ENCODE assay signal across 21 mouse cellular contexts in the genomic region with DNA sequence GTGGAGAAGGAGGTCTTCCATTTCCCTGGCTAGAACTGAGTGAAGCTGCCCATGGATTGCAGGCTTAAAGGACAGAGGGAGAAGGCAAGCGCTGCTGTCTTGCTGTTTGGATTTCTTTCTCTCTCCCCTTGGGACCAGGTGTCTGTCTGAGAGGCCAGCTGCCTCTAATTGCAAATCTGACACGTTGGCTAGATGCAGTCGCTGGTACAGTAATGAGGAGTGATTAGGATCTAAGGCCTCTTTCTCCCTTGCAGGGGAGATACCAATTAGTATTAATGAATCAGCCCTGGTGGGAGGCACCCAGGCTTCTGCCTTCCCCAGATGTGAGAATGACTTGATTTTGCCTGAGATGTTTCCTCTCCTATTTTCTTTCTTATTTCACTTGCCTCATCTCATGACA.
DNase-seq lines count a peak whose midpoint lies in the region; ATAC-seq lines count a peak whose summit lies in the region.
"Had no signal": no experiment of that assay in that cellular context is flagged by ENCODE, and none has a peak within 500 bp of the region (broad histone marks: within the 10 kb centered on the region; RNA-seq: fewer than 3 reads in every experiment).

No protein-coding gene starts in this region.

- no peaks in the 10 kb centered on the region for H3K27me3 ChIP-seq in embryonic facial prominence, embryonic 14.5 days (replicated peaks; ENCODE audit: control insufficient read depth, insufficient read depth, low read length)
- H3K27me3 ChIP-seq in embryonic facial prominence, embryonic 10.5 days (replicated peaks; ENCODE audit: low read depth, poor library complexity, severe bottlenecking), result no peaks in the 10 kb centered on the region
- no peaks in the 10 kb centered on the region for H3K27me3 ChIP-seq in midbrain, embryonic 12.5 days
- no peaks in the 10 kb centered on the region for H3K27me3 ChIP-seq in midbrain, embryonic 15.5 days (replicated peaks)
- no peaks in the 10 kb centered on the region for H3K27me3 ChIP-seq in hindbrain, embryonic 16.5 days (replicated peaks; ENCODE audit: control insufficient read depth, insufficient read depth, low read length)
- H3K27me3 ChIP-seq: heart, embryonic 13.5 days; limb, embryonic 12.5 days had no signal

- H3K36me3 ChIP-seq in embryonic facial prominence, embryonic 14.5 days (ENCODE audit: control insufficient read depth, insufficient read depth, low read length), result no peaks in the 10 kb centered on the region
- H3K36me3 ChIP-seq in embryonic facial prominence, embryonic 10.5 days (replicated peaks), result no peaks in the 10 kb centered on the region
- H3K36me3 ChIP-seq in midbrain, embryonic 12.5 days, result no peaks in the 10 kb centered on the region
- no peaks in the 10 kb centered on the region for H3K36me3 ChIP-seq in midbrain, embryonic 15.5 days (replicated peaks)
- H3K36me3 ChIP-seq in hindbrain, embryonic 16.5 days (ENCODE audit: control insufficient read depth, insufficient read depth, low read length), result no peaks in the 10 kb centered on the region
- H3K36me3 ChIP-seq: heart, embryonic 13.5 days; limb, embryonic 12.5 days had no signal

- no peak overlapping the region for H3K27ac ChIP-seq in embryonic facial prominence, embryonic 14.5 days (replicated peaks; ENCODE audit: low read depth, low read length)
- no peak overlapping the region for H3K27ac ChIP-seq in embryonic facial prominence, embryonic 10.5 days (replicated peaks)
- H3K27ac ChIP-seq in midbrain, embryonic 12.5 days (replicated peaks), result no peak overlapping the region
- H3K27ac ChIP-seq in midbrain, embryonic 15.5 days, result no peak overlapping the region
- no peak overlapping the region for H3K27ac ChIP-seq in hindbrain, embryonic 16.5 days (ENCODE audit: low read depth, low read length)
- H3K27ac ChIP-seq: heart, embryonic 13.5 days; kidney, postnatal 0 days; layer of hippocampus, adult 2 months; limb, embryonic 12.5 days; liver, embryonic 14.5 days had no signal

- peak; percentile 86; the same call in 1 of the 2 replicates for ATAC-seq in embryonic facial prominence, embryonic 14.5 days (ENCODE audit: low read depth)
- ATAC-seq in midbrain, embryonic 12.5 days (ENCODE audit: low FRiP score, low read depth), result peak; percentile 85
- no peak for ATAC-seq in midbrain, embryonic 15.5 days (replicated peaks)
- 0 out of 2 replicates have a peak, but pooled peaks have one; percentile 27 for ATAC-seq in hindbrain, embryonic 16.5 days
- no peak for ATAC-seq in frontal cortex, adult (ENCODE audit: low TSS enrichment)
- ATAC-seq: lung, postnatal 0 days had no signal

- peak; percentile 62 for DNase-seq in embryonic facial prominence, embryonic 14.5 days (ENCODE audit: low spot score)
- no peak for DNase-seq in embryonic facial prominence, embryonic 10.5 days (ENCODE audit: low spot score)
- peak; percentile 91 for DNase-seq in retina, postnatal 1 day
- no peak for DNase-seq in kidney, postnatal 36 days
- DNase-seq: adrenal gland, postnatal 36 days; cerebellum, postnatal 14 days; heart, postnatal 4 days; kidney, adult 11 months; spleen, adult 18-20 months; thymus, adult 18-20 months had no signal

- no peaks in the 10 kb centered on the region for H3K4me1 ChIP-seq in embryonic facial prominence, embryonic 14.5 days (ENCODE audit: control insufficient read depth, insufficient read depth, low read length)
- peaks cover 11% of the 10 kb centered on the region for H3K4me1 ChIP-seq in embryonic facial prominence, embryonic 10.5 days
- H3K4me1 ChIP-seq in midbrain, embryonic 12.5 days, result peaks cover 6% of the 10 kb centered on the region; the same call in 1 of the 2 replicates
- no peaks in the 10 kb centered on the region for H3K4me1 ChIP-seq in midbrain, embryonic 15.5 days
- H3K4me1 ChIP-seq in hindbrain, embryonic 16.5 days (ENCODE audit: control insufficient read depth, insufficient read depth, low read depth, low read length), result no peaks in the 10 kb centered on the region; the same call in 1 of the 2 replicates
- H3K4me1 ChIP-seq: heart, embryonic 13.5 days; limb, embryonic 12.5 days had no signal

- H3K9me3 ChIP-seq in embryonic facial prominence, embryonic 14.5 days (ENCODE audit: control insufficient read depth, low read length), result peaks cover 6% of the 10 kb centered on the region; the same call in 1 of the 2 replicates
- H3K9me3 ChIP-seq in embryonic facial prominence, embryonic 10.5 days, result peaks cover 10% of the 10 kb centered on the region
- H3K9me3 ChIP-seq in midbrain, embryonic 12.5 days, result no peaks in the 10 kb centered on the region
- H3K9me3 ChIP-seq in midbrain, embryonic 15.5 days, result no peaks in the 10 kb centered on the region
- H3K9me3 ChIP-seq in hindbrain, embryonic 16.5 days (ENCODE audit: control insufficient read depth, low read length), result no peaks in the 10 kb centered on the region
- H3K9me3 ChIP-seq: heart, embryonic 13.5 days had no signal

- 16% methylated on average over 3 of the region's 3 CpGs for WGBS in embryonic facial prominence, embryonic 14.5 days
- 16% methylated on average over 3 of the region's 3 CpGs for whole genome bisulfite sequencing in embryonic facial prominence, embryonic 10.5 days
- WGBS in midbrain, embryonic 12.5 days, result 25% methylated on average over 3 of the region's 3 CpGs
- 16% methylated on average over 3 of the region's 3 CpGs for WGBS in midbrain, embryonic 15.5 days
- 13% methylated on average over 3 of the region's 3 CpGs for WGBS in hindbrain, embryonic 16.5 days

- H3K9ac ChIP-seq in embryonic facial prominence, embryonic 14.5 days (ENCODE audit: low read depth, low read length), result no peak overlapping the region
- no peak overlapping the region for H3K9ac ChIP-seq in midbrain, embryonic 12.5 days (replicated peaks)
- no peak overlapping the region for H3K9ac ChIP-seq in midbrain, embryonic 15.5 days
- H3K9ac ChIP-seq in hindbrain, embryonic 16.5 days (ENCODE audit: low read depth, low read length), result no peak overlapping the region
- H3K9ac ChIP-seq: heart, embryonic 13.5 days; limb, embryonic 12.5 days; liver, embryonic 14.5 days had no signal

- no peak overlapping the region for H3K4me2 ChIP-seq in embryonic facial prominence, embryonic 14.5 days (ENCODE audit: low read depth, low read length)
- no peak overlapping the region for H3K4me2 ChIP-seq in midbrain, embryonic 12.5 days (replicated peaks)
- H3K4me2 ChIP-seq in midbrain, embryonic 15.5 days, result no peak overlapping the region
- no peak overlapping the region for H3K4me2 ChIP-seq in hindbrain, embryonic 16.5 days (ENCODE audit: low read length)
- H3K4me2 ChIP-seq: heart, embryonic 13.5 days; limb, embryonic 12.5 days had no signal

- H3K4me3 ChIP-seq in embryonic facial prominence, embryonic 14.5 days (ENCODE audit: low read depth, low read length), result no peak overlapping the region
- H3K4me3 ChIP-seq in embryonic facial prominence, embryonic 10.5 days, result no peak overlapping the region
- no peak overlapping the region for H3K4me3 ChIP-seq in midbrain, embryonic 12.5 days
- H3K4me3 ChIP-seq in midbrain, embryonic 15.5 days, result no peak overlapping the region
- no peak overlapping the region for H3K4me3 ChIP-seq in hindbrain, embryonic 16.5 days (ENCODE audit: low read length)
- H3K4me3 ChIP-seq: erythroblast, embryonic 14.5 days; heart, embryonic 13.5 days; layer of hippocampus, adult 2 months; limb, embryonic 12.5 days had no signal

Comparison
In these comparisons a context has a peak if more than half of its experiments do, and no peak if none do; other contexts are left out.
1. ATAC-seq: peak in embryonic facial prominence, embryonic 14.5 days (single experiment), midbrain, embryonic 12.5 days (single experiment) and hindbrain, embryonic 16.5 days (single experiment); none in midbrain, embryonic 15.5 days (single experiment) and frontal cortex, adult (single experiment).
2. DNase-seq: peak in embryonic facial prominence, embryonic 14.5 days (single experiment) and retina, postnatal 1 day (single experiment); none in embryonic facial prominence, embryonic 10.5 days (single experiment) and kidney, postnatal 36 days (0 of 2).